Mouse (Mus musculus) MEL-GATA-1-ER (cell line): ENCODE measurements around the gene Sf3a1.
"Not testable (repeated sequence)": the region's sequence is repeated elsewhere in the genome, so short reads cannot be mapped to it uniquely, and the experiment has no call there.

ENCODE experiments used
- DNase-seq: peaks from one replicate; pipeline ENCODE4 v3.0.0-alpha.2; 2012; ENCODE audit warnings: low read depth; ENCODE audit errors: extremely low read depth

Gene Sf3a1

GRCm38 (mm10) chr11:4159808-4160708 lies at the start of gene Sf3a1, which contains the start of gene Ccdc157:
Sf3a1 (plus strand) TSS chr11:4160350.
Ccdc157 (minus strand) TSS chr11:4160293.
- DNase-seq, result peak; percentile 82

DNA sequence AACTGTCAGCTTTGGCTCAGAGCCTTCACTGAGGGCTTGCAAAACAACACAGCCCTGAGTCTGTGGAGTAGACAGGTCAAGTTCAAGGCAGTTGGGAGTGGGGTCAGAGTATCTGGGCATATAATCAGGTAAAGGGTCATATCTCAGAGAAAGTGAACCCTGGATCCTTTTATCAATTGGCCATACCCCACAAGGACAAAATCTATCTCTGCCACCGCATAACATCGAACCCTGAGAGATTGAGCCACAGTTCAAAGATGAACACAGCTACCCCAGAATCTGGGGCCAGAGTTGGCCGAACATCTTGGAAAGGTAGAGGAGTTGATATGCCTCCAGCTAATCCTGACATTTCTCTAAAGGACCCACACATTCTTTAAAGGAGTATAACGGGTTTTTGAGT lies 48.1 kb upstream of the Sf3a1 start:
- DNase-seq, result no peak

DNA sequence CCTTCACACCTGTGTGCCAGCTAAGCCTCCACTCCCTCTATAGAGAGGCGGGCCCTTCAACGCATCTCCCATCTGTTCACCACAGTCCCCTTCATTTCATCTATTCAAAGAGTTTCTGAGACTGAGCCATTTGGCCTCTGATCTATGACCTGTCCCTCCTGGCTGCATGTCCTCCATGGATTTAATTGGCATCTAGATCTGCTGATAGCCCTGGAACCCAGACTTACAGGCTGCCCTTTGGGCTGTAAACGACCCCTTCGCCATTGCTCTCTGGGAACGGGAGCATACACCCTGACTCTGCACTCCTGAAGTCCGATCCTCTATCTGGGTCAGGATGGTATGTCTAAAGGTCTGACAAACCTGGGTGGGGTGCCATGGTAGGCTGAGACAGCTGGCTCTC lies 47.3 kb upstream of the Sf3a1 start:
- DNase-seq, result no peak

DNA sequence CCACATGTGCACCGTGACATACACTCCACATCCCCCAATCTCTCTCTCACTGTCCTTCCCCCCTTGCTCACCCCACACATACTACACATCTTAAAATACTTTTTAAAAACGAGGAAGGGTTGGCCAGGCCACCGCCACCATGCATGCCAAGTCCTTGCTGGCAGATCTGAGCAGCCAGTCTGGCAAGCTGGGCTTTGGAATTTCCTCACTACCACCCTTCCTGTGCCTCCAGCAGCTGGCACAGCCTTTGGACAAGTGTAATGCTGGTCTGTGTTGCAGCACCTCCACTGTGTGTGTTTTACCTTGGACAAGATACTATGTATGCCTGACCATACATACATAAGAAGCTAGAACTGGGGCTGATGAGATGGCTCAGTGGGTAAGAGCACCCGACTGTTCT lies 46.7 kb upstream of the Sf3a1 start:
- DNase-seq, result no peak

DNA sequence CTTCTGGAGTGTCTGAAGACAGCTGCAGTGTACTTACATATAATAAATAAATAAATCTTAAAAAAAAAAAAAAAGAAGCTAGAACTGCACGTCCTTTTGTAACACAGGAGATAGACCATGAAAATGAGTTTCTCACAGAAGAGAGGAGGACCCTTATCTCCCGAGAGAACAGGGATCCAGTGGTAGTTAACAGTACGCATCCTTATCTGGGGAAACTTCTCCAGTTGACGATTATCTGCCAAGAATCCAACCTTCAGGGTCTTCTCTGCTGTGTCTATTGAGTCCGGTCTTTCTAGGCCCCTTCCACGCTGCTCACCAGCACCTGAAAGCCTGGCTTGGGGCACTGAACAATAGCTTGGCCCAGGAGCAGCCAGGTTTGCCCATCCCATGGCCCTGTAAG lies 46.2 kb upstream of the Sf3a1 start:
- DNase-seq, result no peak

- DNase-seq, result not testable (repeated sequence)
Observed at GRCm38 (mm10) chr11:4114541-4114940, 45.6 kb upstream of the Sf3a1 start.

GRCm38 (mm10) chr11:4115407-4115806 lies 44.7 kb upstream of the Sf3a1 start:
- no peak for DNase-seq

- no peak for DNase-seq
Observed at GRCm38 (mm10) chr11:4116458-4117141, 43.5 kb upstream of the Sf3a1 start.

GRCm38 (mm10) chr11:4117372-4118071 lies 42.6 kb upstream of the Sf3a1 start:
- DNase-seq, result no peak

GRCm38 (mm10) chr11:4118081-4118921 lies 41.8 kb upstream of the Sf3a1 start:
- no peak for DNase-seq

DNA sequence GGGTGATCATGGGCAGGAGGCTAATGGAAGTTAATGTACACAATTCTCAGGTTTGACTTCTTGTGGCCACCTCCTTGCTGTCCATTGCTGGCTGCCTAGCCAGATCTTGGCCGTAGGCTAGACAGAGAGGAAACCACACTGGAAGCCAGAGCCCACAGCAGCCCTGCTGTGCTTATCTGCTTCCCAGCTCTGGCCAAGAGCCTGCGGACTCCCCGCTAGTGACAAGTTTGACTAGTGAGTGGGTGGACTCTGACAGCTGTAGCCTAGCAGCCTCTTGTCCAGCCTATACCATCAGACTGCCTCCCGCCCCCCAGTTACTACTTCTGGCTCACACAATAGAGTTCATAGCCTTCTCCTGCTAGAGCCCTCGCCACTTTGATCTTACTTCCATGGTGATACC lies 40.5 kb upstream of the Sf3a1 start:
- no peak for DNase-seq

GRCm38 (mm10) chr11:4121691-4122090 lies 38.5 kb upstream of the Sf3a1 start:
- no peak for DNase-seq

DNA sequence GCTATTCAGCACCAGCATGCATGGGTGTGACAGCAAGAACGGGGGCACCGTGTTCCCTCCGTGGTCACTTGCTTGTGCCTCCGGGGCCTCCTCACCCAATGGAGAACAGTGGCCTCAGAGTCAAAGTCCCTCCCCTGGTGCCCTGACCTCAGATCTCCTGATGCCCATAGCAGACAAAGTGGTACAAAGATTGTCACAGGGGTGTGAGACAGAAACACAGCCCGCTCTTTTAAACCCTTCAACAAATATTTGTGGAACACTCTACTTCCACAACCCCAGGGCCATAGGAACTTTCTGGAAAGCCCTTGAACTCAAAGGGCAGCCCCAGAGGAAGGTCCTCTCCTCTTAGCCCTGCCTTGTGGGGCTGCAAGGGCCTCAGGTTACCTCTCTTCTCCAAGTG lies 37.9 kb upstream of the Sf3a1 start:
- no peak for DNase-seq

DNA sequence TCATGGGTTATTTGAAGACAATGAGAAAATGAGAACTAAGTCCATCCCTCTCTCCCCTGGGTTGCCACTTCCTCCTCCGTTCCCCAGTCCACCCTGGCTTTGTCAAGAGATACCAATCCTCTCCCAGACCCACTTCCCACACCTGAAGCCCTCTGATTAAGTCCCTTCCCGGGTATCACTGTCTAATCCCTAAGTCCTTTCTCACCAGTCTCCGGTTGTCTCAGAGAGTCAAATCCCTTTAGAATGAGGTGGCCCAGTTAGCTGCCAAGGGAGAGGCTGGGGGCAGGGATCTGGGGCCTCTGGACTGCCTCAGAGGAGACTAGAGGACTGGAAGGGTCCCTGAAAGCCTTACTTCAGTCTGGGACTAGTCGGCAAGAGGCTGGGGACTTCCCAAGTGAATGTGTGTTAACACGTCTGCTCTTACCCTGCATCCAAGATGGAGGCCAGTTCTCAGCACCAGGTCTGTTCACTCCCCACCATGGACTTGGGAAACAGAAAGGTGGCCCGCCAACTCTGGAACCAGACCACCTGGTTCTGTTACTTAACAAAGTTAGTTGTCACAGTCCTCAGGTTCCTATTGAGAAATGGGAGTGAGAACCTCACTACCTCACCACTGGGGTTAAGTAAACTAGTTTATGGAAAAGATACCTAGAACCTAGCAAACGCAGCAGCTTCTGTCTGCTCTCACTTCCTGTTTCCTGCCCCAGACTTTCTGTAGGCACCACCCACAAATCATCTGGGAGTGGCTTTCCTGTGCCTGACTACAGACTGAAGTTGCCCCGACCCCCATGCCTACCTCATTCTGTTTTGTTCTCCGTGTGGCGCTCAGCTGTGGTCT lies 37.2 kb upstream of the Sf3a1 start, which contains the start of gene Sec14l2:
Sec14l2 (minus strand) TSS at position 674 of the 838 bp plus-strand sequence.
- peak; percentile 83 for DNase-seq

- peak; percentile 60 for DNase-seq
Observed at GRCm38 (mm10) chr11:4123922-4124321, 36.2 kb upstream of the Sf3a1 start.

DNA sequence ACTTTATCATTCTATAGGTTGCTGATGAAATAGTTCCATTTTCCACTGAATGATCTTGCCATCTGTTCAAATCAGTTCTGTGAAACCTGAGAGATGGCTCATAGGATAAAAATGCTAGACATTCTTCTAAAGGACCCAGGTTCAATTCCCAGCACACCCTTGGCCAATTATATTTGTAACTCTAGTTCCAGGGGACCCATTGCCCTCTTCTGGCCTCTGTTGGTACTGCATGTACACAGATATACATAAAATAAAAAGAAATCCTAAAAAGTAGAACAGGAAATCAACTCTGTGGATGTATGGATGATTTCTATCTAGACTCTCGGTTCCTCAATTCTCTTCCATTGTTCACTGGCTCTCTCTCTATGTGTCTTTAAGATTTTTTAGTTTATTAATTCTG lies 33.1 kb upstream of the Sf3a1 start:
- DNase-seq, result no peak

DNA sequence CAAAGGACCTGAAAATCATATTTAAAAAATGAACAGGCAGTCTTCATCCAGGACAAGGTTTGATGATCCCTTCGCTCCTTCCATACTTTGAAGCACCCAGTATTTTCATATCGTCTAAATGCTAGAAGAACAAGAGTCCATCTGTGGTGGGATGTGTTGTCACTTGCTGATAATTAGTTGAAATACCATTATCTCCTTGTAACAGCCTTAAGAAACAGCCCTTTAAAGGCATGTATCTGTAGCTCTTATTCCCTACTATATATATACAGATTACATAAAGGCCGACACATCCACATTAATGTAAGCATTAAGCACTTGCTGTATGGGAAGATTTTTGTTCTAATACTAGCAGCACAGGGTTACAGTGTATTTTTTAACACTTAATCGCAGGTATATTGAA lies 31.7 kb upstream of the Sf3a1 start:
- not testable (repeated sequence) for DNase-seq

DNA sequence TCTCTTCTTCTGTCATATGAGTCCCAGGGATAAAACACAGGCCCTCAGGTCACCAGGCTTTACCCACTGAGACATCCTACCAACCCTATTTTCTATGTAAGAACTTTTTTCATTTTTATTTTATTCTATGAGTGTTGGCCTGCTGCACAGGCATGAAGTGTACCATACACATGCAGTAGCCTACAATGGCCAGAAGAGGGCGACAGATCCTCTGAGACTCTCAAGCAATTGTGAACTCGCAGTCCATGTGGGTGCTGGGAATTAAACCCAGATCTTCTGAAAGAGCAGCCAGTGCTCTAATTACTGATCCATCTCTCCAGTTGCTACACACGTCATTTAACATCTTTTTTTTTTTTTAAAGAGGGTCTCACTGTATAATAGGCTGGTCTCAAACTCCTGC lies 26.7 kb upstream of the Sf3a1 start:
- no peak for DNase-seq

DNA sequence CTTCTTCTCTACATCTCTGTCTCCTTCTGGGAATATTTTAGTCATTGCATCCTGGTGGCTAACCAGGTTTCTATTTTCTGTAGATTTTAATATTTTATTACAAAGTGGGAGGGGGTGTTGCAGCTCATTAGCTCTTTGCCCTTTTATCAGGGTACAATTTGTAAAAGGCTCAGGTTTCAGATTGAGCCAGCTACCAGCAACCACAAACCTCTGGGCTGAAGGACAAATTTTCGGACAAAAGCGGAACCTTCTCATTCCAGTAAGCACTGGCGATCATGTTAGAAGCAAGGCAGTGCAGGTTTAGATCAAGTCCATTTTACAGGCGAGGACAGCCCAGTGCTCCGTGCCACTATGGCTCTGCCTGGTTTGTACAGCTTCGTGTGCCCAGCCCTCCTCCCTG lies 25.8 kb upstream of the Sf3a1 start:
- no peak for DNase-seq
